Mouse (Mus musculus) embryo, embryonic 10 days (tissue): ENCODE results near the gene Tnrc18.
"Not testable (repeated sequence)": the region's sequence is repeated elsewhere in the genome, so short reads cannot be mapped to it uniquely, and the experiment has no call there.

Experiments
- DNase-seq: peaks from one replicate; pipeline ENCODE4 v3.0.0-alpha.2; 2015; ENCODE audit warnings: low spot score

Gene Tnrc18

DNA sequence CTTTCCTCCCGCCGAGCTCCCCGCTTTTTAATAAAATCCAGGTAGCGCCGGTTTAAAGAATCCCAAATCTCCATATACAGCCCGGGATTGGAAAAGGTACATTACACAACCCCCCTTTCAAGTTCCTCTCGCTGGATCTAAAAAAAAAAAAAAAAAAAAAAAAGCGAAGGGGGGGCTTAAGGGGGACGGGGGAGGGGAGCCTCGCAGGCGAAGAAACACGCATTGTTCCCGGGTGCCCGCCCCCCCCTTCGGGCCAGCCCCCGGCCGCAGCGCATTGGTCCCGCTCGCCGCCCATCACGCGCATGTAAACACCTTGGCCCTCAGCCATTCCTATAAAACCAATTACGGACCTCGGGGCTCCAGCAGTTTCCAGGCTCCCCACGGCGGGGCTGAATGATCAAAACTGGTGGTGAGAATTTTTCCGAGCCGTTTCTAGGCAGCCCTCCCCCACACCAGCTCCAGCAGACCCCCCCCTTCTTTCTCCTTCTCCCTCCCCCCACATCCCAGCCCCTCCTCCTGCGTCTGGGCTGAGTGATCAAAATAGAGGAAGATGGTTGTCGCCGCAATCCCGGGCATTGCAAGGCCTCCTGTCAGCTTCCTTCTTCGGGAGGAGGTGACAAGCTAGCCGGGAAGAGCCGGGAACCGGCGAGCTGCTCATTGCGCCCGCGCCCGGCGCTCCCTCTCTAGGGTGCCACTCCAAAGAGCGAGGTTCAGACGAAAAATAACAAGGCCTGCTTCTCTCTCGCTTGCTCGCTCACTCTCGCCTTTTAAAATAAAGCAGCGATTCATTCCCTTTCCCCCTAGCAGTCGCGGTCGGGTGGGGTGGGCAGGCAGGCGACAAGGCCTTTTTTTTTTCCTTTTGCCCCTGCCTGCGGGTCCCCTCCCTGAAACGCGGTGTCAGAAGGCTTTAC lies at the start of gene Tnrc18:
Tnrc18 (minus strand) TSS at position 139 of the 911 bp plus-strand sequence.
- DNase-seq: peak; percentile 96

DNA sequence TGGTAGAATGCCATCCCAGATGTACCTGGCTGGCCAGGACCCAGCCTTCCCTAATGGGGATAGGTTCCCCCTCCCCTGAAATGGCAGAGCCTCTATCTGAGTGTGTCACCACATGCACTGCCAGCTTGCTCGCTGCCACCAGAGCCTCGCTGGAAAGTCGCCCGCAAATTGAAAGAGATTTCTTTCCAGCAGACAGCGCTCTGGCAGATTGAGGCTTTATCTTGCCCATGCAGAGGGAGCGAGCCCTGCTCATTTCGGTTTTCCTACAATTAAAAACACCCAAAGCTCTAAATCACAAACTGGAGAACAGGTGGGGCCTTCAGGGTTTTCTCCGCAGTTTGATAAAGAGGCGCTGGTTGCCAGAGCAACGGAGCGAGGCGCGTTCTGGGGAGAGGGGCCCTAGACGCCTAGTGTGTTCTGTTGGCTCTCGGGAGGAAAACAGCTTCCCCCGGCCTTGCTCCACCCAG lies 40.3 kb upstream of the Tnrc18 start:
- no peak for DNase-seq

DNA sequence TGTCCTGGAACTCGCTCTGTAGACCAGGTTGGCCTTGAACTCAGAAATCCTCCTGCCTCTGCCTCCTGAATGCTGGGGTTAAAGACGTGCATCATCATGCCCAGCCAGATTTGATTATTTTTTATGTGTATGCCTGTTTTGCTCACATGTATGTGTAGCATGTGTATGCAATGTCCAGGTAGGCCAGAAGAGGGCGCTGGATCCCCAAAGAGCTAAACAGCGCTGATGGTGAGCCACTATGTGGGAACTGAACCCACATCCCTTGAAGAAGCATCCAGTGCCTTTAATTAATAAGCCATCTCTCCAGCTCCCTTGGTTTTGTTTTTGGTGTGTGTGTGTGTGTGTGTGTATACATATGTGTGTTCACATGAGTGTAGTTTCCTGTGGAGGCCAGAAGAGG lies 38.9 kb upstream of the Tnrc18 start:
- no peak for DNase-seq

DNA sequence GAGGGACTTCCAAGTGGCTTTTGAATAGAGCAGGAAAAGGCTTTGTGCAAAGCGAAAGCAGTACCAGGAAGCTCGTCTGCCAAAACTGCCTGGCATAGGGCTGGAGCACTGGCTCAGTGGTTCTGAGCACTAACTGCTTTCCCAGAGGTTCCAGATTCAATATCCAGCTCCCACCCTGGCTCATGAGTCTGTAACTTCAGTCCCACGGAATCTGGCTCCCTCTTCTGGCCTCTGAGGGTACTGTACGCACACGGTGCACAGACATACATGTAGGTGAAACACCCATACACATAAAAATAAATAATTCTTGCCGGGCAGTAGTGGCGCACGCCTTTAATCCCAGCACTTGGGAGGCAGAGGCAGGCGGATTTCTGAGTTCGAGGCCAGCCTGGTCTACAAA lies 37.4 kb upstream of the Tnrc18 start:
- DNase-seq: peak; percentile 66

DNA sequence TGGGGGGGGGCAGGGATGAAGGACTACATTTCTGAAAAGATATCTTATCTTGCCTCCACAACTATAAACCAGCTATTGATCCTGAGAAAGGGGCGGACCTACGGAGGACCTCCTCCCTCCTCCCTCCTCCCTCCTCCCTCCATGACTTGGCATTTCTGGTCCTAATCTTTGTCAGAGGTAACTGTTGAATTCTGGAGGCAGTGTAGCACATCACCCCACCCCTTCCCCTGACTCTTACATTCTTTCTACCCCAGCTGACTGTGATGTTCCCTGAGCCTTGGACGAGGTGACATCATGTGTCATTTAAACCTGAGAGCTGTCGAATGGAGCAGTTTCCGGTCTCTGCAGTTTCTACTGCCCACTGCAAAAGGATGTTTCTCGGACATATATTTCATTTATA lies 36.1 kb upstream of the Tnrc18 start:
- DNase-seq: no peak

DNA sequence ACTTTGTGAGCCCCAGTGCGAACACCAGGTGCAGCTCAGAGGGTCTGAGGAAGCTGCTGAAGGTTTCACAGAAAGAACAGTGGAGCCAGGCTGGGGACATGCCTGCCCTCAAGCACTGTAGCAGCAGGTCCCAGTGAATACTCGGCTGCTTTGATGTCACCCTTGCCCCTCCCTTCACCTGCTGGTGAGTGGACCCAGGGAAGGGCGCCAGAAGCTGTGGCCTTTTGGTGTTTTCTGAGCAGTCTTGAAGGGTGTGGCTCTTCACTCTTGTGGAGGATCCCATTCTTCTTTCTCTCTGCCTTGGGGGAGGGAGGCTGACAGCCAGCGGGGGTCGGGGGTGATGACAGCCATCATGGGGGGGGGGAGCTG lies 34.2 kb upstream of the Tnrc18 start:
- no peak for DNase-seq

DNA sequence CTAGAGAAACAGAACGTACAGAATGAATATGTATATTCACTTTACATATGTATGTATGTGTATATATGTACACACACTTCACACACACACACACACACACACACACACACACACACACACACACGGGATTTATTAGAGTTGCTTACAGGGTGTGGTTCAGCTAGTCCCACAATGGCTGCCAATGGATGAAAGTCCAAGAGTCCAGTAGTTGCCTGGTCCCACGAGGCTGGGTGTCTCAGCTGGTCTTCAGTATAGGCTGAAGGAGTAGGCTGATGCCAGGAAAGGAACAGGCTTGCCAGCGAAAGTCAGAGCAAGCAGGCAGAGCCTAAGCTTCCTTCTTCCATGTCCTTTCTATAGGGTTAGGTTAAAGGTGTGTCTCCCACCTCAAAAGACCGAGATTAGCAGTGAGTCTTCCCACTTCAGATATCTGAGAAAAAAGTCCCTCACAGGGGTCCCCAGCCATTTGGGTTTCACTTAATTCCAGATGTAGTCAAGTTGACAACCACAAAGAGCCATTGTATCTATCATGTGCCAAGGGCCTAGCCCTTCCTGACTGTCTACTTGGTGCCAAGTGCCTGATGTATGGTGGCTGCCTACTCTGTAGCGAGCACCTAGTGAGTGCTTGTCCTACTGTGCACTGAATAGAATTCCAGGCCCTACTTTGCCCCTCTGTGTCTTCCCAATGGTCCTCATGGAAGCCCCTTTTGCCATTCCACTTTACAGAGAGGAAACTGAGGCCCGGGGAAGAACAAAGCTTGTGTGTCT lies 33.6 kb upstream of the Tnrc18 start:
- DNase-seq: no peak

DNA sequence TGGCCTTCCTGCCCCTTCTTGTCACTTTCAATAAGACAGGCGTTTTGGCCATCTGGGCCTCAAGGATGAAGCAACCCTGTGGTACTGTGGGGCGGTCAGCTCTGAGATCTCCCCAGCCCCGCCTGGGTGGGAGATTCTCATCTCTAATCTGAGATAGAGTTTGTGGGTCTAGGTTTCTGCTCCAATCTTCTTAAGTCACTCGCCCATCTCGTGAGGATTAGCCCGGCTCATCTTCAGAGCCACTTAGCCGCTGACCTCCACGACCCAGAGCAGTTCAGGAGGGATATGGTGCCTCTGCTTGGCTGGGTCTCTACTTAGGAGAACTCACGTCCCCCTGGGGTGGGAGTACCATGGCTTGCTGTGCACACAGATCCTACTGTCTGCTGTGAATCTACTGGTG lies 33.0 kb upstream of the Tnrc18 start:
- DNase-seq: no peak

DNA sequence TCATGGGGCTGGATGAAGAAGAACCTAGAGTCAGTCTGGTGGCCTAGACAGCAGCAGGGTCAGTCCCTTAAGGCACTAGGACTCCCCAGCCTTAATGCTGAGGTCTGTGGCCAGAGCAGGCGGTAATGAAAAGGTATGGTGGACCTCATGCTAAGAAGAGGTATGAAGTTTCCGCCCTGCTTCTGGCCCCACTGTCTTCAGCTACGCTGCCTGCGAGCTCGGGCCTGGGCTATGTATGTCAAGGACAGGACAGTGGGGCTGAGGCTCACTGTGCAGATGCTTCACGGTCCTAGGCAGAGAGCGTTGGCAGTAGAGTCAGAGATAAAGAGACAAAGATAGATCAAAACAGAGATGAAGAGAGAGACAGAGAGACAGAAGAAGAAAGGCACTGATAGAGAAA lies 31.4 kb upstream of the Tnrc18 start:
- no peak for DNase-seq

DNA sequence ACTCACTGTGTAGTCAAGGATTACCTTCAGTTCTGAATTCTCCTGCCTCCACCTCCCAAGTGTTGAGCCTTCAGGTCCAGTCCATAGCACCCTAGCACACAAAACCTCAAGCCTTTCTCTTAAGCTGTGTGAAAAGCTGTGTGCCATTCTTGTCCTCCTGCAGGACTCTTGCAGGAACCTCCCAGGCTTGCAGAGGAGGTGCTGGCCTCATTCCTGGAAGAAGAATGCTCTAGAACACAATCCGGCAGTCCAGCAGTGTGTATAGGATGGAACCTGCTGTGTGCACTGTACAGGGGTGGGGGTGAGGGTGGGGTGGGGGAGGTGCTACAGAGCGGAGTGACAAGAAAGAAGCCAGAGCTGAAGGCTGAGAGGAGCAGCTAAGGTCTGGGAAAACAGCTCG lies 30.7 kb upstream of the Tnrc18 start:
- DNase-seq: no peak

DNA sequence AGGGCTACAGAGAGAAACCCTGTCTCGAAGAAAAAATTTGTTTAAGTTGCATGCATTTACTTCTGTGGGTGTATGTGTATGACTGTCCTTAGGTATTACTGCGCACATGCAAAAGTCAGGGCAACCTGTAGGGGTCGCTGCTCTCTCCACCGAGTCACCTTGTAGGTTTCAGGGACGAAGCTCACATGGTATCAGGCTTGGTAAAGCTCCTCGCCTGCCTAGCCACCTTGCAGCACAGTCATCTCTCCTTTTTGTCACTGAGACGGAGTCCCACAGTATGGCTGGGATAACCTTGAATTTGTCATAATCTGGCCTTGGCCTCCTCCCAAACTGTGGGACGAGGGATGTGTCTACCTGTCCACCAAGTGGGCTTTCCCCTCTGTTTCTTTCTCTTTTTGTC lies 27.0 kb upstream of the Tnrc18 start:
- no peak for DNase-seq

DNA sequence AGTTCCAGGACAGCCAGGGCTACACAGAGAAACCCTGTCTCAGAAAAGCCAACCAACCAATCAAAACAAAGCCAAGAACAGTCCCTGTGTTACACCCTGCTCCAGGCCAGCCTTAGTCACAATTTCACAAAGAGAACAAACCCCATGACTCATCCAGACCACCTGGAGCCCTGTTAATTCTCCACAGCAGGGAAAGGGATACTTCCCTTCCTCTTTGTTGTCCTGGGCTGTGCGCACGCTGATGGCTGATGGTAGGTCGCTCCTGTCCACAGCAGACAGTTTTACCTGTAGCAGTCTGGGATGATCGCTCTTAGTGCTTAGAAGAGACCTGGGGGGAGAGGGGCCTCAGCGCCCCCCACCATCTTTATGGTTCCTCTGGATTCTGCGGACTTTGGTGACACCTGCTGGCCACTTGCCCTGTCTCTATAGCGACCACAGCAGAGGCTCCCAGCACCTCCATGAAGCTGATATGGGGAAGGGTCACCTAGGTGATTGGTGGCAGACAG lies 24.7 kb upstream of the Tnrc18 start:
- DNase-seq: peak; percentile 61

DNA sequence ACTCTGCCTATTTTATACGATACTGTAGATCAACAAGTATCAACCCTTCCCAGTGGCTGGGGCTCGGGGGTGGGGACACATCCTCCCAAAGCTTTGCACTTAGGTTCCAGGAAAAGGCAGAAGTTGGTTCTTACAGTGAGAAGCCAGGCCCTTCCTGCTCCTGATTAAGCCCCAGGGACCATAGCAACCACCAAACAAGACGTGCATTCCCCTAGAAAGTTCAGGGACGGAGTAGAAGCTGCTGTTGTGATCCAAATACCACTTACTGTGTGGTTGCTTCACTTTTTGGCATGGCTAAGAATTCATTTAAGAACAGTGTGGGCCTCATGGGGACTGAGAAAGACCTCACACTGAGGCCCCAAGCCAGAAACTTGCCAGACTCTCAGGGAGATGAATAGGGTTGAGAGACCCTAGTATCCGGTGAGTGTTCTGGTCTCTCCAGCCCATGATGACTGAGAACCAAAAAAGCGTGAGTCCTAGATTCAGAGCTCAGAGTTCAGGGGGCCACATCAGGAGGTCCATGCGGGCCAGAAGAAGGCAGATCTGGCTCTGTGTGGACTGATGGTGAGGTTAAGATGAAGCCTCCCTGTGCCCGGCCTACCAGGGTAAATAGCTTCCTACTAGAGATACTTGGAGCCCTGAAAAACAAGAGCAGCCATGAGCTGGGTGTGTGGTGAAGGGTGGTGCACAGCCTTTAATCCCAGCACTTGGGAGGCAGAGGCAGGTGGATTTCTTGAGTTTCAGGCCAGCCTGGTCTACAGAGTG lies 24.1 kb upstream of the Tnrc18 start:
- no peak for DNase-seq

DNA sequence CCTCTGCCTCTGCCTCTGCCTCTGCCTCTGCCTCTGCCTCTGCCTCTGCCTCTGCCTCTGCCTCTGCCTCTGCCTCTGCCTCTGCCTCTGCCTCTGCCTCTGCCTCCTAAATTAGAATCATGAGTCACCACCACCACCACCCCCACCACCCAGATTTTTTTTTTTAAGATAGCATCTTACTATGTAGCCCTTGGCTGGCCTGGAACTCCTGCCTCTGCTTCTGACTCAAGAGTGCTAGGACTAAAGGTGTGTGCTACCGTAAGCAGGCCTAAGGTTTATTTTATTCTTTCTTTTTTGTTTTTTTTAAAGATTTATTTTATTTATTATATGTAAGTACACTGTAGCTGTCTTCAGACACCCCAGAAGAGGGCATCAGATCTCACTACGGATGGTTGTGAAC lies 20.0 kb upstream of the Tnrc18 start:
- DNase-seq: not testable (repeated sequence)

DNA sequence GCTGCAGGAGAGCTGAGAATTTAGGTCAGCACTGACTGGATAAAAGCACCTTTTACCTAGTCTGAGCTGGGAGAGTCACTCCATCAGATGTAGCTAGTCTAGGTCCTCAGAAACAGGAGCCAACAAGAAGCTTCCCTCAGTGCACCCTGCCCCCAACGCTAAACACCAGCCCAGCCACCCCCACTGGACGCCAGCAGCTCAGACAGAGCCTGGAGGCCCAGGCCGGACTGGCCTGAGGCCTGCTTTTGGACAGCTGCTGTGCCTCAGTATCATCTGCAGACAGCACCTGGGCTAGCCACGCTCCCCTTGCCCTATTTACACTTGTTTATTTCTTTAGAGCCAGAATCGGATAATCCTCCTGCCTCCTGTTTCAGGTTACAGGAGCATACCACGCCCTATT lies 19.4 kb upstream of the Tnrc18 start:
- DNase-seq: no peak

DNA sequence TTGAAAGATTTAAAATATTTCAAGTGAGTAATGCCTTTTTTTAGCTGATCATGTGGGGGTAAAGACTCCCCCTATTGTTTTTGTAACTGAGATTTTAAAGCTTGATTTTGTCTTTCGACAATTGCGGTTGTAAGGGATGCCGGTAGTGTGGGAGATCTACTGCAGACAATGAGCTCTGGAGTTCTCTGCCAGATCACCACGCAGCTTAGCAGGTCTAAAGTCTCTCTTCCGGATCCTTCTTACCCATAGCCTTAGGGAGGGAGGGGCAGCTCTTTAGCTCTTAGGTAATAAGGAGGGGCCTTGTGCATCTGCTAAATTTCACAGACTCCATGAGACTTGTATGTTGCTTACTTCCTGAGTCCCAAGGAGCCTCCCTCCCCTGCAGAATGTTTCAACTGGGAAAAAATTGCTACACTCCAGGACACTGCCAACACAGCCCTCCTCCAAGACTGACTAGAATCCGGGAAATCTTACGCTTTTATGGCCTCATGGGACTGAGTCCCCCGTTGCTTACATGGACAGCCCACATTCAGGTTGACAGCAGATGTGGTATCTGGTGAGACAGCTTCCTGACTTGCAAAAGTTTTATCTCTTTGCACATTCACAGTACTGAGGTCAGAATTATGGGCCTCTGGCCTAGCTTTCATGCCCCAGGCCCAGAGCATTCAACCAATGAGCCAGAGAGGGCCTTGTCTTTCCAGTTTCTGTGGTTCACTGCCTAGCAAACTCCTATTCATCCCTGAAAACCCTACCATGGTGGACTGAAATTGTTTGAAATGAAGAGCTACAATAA lies 16.4 kb upstream of the Tnrc18 start:
- DNase-seq: no peak

DNA sequence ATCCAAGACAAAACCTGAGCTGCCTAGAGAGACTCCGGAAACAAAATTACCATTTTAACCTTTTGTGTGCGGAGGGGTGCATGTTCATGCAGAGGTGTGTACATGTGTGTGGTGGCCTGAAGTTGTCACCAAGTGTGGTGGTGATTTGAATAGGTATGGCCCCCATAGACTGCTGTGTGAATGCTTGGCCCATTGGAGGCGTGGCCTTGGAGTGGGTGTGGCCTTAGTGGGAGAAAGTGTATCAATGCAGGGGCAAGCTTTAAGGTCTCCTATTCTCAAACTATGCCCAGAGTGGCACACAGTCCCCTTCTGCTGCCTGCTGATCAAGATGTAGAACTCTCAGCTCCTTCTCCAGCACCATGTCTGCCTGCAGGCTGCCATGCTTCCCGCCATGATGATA lies 8.7 kb upstream of the Tnrc18 start:
- no peak for DNase-seq

DNA sequence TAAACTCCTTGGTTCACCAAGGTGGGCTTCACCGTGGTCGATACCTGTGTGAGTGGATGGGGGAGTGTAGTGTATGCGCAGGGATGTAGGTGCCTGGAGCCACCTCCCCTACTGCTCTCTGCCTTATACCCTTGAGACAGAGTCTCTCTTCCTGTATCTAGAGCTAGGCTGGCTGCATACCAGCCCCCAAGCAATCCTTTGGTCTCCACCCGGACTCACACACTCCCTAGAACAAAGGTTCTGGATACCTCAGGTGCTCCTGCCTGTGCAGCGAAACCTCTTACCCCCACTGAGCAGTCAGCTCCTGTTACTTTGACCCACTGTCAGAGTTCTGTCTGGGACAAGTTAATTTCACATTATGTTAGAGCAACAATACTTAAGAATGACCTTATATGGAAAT lies 8.2 kb upstream of the Tnrc18 start:
- no peak for DNase-seq

DNA sequence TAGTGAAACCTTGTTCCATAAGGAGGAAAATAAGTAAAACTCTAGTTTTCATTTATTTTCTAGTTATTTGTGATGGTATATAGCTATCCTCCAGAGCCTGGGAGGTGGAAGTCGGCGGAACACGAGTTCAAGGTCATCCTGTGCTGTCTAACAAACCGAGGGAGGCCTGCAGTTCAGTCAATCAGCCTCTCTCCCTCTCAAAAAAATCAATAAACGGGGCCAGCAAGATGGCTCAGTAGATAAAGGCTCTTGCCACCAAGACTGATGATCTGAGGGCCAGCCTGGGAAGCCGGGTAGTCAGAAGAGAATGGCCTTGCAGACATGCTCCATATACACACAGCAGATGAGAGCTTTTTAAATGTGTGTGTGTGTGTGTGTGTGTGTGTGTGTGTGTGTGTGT lies 6.6 kb upstream of the Tnrc18 start:
- peak; percentile 44 for DNase-seq

DNA sequence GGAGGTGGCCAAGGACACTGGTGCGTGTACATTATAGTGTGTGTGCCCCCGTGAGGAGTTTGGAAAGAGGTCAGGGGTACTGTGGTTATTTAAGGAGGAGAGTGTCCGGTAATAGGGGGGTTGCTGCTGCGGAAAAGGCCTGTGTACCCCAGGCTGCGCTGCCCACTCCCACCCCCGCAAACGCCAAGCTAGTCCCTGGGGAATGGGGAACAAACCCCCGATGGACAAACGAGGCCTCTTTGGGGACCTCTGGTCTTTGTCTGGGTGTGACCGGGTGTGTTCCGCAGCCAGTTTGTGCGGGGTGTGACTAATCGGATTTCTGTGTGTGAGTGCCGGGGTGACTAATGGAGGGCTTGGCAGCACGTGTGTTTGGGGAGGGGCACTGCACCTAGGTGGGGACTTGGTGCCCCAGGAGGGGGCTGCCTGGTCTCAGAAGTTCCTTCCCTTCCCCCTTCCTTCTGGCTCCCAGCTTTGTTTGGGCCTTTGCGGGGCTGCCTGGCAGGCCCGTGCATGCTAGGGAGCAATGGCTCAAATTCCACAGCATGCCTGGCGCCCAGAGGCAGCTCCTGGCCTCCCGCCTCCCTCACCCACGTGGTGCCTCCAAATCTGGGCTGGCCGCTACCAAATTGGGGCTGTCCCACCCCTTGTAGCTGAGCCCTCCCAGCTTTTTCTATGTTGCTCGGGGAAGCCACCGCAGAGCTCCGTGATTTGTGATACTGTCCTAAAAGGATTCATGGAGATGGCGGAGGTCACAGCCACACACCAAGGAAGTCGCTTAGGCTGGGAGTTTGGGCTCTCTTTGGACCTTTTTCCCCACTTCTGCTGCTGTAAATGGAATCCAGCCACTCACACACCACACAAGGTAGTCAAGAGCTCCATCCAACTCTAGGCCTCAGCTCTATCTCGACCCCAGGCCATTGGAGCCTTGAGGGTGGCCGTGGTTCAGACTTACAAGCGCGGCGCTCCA lies 5.9 kb upstream of the Tnrc18 start:
- DNase-seq: peak; percentile 95
